Mouse (Mus musculus) cortical plate, adult 2 months (tissue): ENCODE data around the gene Samd15.

Experiments used
- CTCF ChIP-seq: fragments of 200-500 bp; IDR thresholded peaks from 2 replicates; pipeline ENCODE4 v1.5.1; 2011; ENCODE audit warnings: mild to moderate bottlenecking, control low read depth, low read length; ENCODE audit not compliant: insufficient read depth; ENCODE audit errors: extremely low read depth
- POLR2A ChIP-seq: fragments of 200-500 bp; IDR thresholded peaks from 2 replicates; pipeline ENCODE4 v1.6.1; 2011; ENCODE audit warnings: mild to moderate bottlenecking, low read length, control low read depth; ENCODE audit not compliant: insufficient read depth; ENCODE audit errors: extremely low read depth

DNA sequence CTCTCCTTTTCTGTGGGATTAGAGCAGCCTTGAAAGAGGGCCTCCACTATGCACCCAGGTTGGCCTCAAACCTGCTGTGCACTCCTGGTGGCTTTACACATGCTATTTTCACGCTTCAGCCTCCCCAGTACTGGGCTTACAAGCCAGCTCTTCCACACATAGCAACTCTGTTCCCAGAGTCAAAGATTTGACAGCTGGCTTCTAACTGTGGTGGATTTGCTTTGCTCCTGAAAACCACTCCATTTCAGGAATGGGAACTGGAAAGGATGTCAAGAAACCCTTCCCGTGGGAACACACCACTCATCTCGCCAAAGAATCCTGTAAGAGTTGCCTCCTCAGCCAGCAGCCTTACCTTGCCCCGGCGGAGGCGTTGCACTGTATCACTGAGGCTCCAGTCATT, 54.4 kb downstream of the Samd15 start:
- no peak for TF ChIP-seq CTCF
- no peak for TF ChIP-seq POLR2A
